Mouse (Mus musculus): ENCODE measurements at regions not wholly inside any gene's neighbourhood (a gene's known extent, or its start where the extent isn't known, plus 50 kb on each side); places are given as distances from the start of the nearest gene placed in this dataset.

- no peak for DNase-seq
- intact Hi-C loops (cut with DNase I) = no loop called here
These were observed 323.5 kb upstream of the Adamts9 start for GRCm38 (mm10) chr6:93266826-93267225.

GRCm38 (mm10) chr6:93265164-93265563, 321.9 kb upstream of the Adamts9 start:
- no peak for DNase-seq
- intact Hi-C loops (cut with DNase I) = no loop called here

GRCm38 (mm10) chr6:93260827-93261226, 317.5 kb upstream of the Adamts9 start:
- intact Hi-C loops (cut with DNase I) = no loop called here
- no peak for DNase-seq

GRCm38 (mm10) chr6:93257130-93257841, 314.0 kb upstream of the Adamts9 start:
- intact Hi-C loops (cut with DNase I) = no loop called here

GRCm38 (mm10) chr6:93253746-93254145, 310.5 kb upstream of the Adamts9 start:
- intact Hi-C loops (cut with DNase I) = no loop called here
- DNase-seq = peak; percentile 46

More at GRCm38 (mm10) chr6:93257130-93257841, 314.0 kb upstream of the Adamts9 start:
- DNase-seq = no peak

GRCm38 (mm10) chr6:93248973-93249372, 305.7 kb upstream of the Adamts9 start:
- DNase-seq = no peak
- intact Hi-C loops (cut with DNase I) = no loop called here

GRCm38 (mm10) chr6:93246498-93247242, 303.4 kb upstream of the Adamts9 start:
- intact Hi-C loops (cut with DNase I) = no loop called here
- no peak for DNase-seq

GRCm38 (mm10) chr6:93235550-93235949, 292.3 kb upstream of the Adamts9 start:
- intact Hi-C loops (cut with DNase I) = no loop called here
- no peak for DNase-seq

- DNase-seq = peak; percentile 68
- intact Hi-C loops (cut with DNase I) = no loop called here
These were observed 289.3 kb upstream of the Adamts9 start for GRCm38 (mm10) chr6:93232636-93233035.

GRCm38 (mm10) chr6:93230450-93230849, 287.2 kb upstream of the Adamts9 start:
- DNase-seq = no peak
- intact Hi-C loops (cut with DNase I) = no loop called here

- intact Hi-C loops (cut with DNase I) = no loop called here
- DNase-seq = no peak
These were observed 286.0 kb upstream of the Adamts9 start for GRCm38 (mm10) chr6:93229320-93229719.

GRCm38 (mm10) chr6:93223610-93224550, 280.6 kb upstream of the Adamts9 start:
- intact Hi-C loops (cut with DNase I) = no loop called here
- peak; percentile 57 for DNase-seq

GRCm38 (mm10) chr6:93218015-93218593, 274.8 kb upstream of the Adamts9 start:
- no peak for DNase-seq
- intact Hi-C loops (cut with DNase I) = no loop called here

- intact Hi-C loops (cut with DNase I) = no loop called here
- DNase-seq = peak; percentile 10
These were observed 257.6 kb upstream of the Adamts9 start for GRCm38 (mm10) chr6:93200886-93201285.

GRCm38 (mm10) chr6:93194741-93195140, 251.4 kb upstream of the Adamts9 start:
- no peak for DNase-seq
- intact Hi-C loops (cut with DNase I) = no loop called here

GRCm38 (mm10) chr6:93192980-93193379, 249.7 kb upstream of the Adamts9 start:
- DNase-seq = no peak
- intact Hi-C loops (cut with DNase I) = no loop called here

- intact Hi-C loops (cut with DNase I) = no loop called here
- no peak for DNase-seq
These were observed 247.7 kb upstream of the Adamts9 start for GRCm38 (mm10) chr6:93190986-93191385.

- no peak for DNase-seq
- intact Hi-C loops (cut with DNase I) = no loop called here
These were observed 225.2 kb upstream of the Adamts9 start for GRCm38 (mm10) chr6:93168526-93168925.

GRCm38 (mm10) chr6:93167281-93167680, 224.0 kb upstream of the Adamts9 start:
- intact Hi-C loops (cut with DNase I) = no loop called here
- DNase-seq = no peak

GRCm38 (mm10) chr6:93165942-93166341, 222.7 kb upstream of the Adamts9 start:
- no peak for DNase-seq
- intact Hi-C loops (cut with DNase I) = no loop called here
